In the genomic region with DNA sequence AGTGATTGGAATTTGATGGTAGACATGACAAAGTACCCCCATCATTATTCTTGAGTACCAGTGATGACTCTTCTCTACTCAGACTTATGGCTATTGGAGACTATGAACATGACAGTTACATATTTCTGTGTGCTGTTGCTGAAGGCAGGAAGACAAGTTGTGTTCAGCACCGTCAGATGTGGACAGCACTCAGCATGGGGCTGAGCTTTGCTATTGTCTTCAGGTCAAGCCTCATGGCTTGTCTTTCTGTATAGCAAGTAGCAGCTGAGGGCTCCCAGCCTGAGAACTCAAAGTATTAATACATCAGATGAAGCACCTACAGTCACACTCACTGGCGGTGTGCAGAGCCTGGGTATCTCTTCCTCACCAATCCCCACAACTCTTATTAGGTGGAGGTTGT, we compare ENCODE assay signal across 17 mouse cellular contexts. TPM values are rescaled to one million over a fixed set of nuclear protein-coding genes. Genes with fewer than 3 reads are reported as not detected.
DNase-seq lines count a peak whose midpoint lies in the region; ATAC-seq and TF ChIP-seq lines count a peak whose summit lies in the region.
"Had no signal": no experiment of that assay in that cellular context is flagged by ENCODE, and none has a peak within 500 bp of the region (broad histone marks: within the 10 kb centered on the region; RNA-seq: fewer than 3 reads in every experiment).

No protein-coding gene starts in this region.

- no peaks in the 10 kb centered on the region for H3K36me3 ChIP-seq in intestine, embryonic 14.5 days (ENCODE audit: control insufficient read depth, insufficient read depth, low read length)
- H3K36me3 ChIP-seq in intestine, embryonic 16.5 days (ENCODE audit: control insufficient read depth, insufficient read depth, low read length) = no peaks in the 10 kb centered on the region
- no peaks in the 10 kb centered on the region for H3K36me3 ChIP-seq in embryonic facial prominence, embryonic 11.5 days (replicated peaks; ENCODE audit: control insufficient read depth, insufficient read depth, low read depth, low read length)
- no peaks in the 10 kb centered on the region for H3K36me3 ChIP-seq in midbrain, postnatal 0 days (ENCODE audit: insufficient read depth, low read length)
- H3K36me3 ChIP-seq: embryonic facial prominence, embryonic 15.5 days; forebrain, embryonic 15.5 days; heart, embryonic 13.5 days had no signal

- no peak for TF ChIP-seq CTCF in midbrain, postnatal 0 days (IDR thresholded peaks at IDR 0.05)

- no peak overlapping the region for H3K9ac ChIP-seq in intestine, embryonic 14.5 days (ENCODE audit: low read length)
- no peak overlapping the region for H3K9ac ChIP-seq in intestine, embryonic 16.5 days (ENCODE audit: low read depth, low read length)
- H3K9ac ChIP-seq in embryonic facial prominence, embryonic 11.5 days (replicated peaks; ENCODE audit: low read length) = no peak overlapping the region
- H3K9ac ChIP-seq in midbrain, postnatal 0 days (replicated peaks; ENCODE audit: low read length, poor library complexity, severe bottlenecking) = no peak overlapping the region
- H3K9ac ChIP-seq: embryonic facial prominence, embryonic 15.5 days; forebrain, embryonic 15.5 days; heart, embryonic 13.5 days had no signal

- WGBS in intestine, embryonic 14.5 days = 41% methylated on average over 2 of the region's 2 CpGs
- 32% methylated on average over 2 of the region's 2 CpGs for WGBS in intestine, embryonic 16.5 days
- 53% methylated on average over 2 of the region's 2 CpGs for WGBS in embryonic facial prominence, embryonic 11.5 days
- WGBS in midbrain, postnatal 0 days = 34% methylated on average over 2 of the region's 2 CpGs

- H3K27ac ChIP-seq in intestine, embryonic 14.5 days (ENCODE audit: low read depth) = no peak overlapping the region
- H3K27ac ChIP-seq in intestine, embryonic 16.5 days (ENCODE audit: low read length) = no peak overlapping the region
- H3K27ac ChIP-seq in embryonic facial prominence, embryonic 11.5 days (replicated peaks; ENCODE audit: low read depth, low read length) = no peak overlapping the region
- H3K27ac ChIP-seq in midbrain, postnatal 0 days (ENCODE audit: low read depth, low read length) = no peak overlapping the region
- H3K27ac ChIP-seq: embryonic facial prominence, embryonic 15.5 days; forebrain, embryonic 15.5 days; heart, embryonic 13.5 days; hindbrain, postnatal 0 days had no signal

- peak; percentile 59 for DNase-seq in intestine, embryonic 14.5 days (ENCODE audit: low spot score)
- DNase-seq in 416B (ENCODE audit: low read depth) (peak; percentile 5), liver (no peak)
- peak; percentile 2 for DNase-seq in Muller cell, postnatal 12 days (ENCODE audit: inconsistent ontology term)
- peak; percentile 67 for DNase-seq in embryonic facial prominence, embryonic 11.5 days (ENCODE audit: low spot score)
- no peak for DNase-seq in midbrain, postnatal 0 days (ENCODE audit: low spot score)
- DNase-seq: cerebellum, adult 18-20 months; gastrocnemius, postnatal 14 days had no signal

- no peaks in the 10 kb centered on the region for H3K27me3 ChIP-seq in intestine, embryonic 14.5 days (replicated peaks; ENCODE audit: control insufficient read depth, insufficient read depth, low read length)
- H3K27me3 ChIP-seq in intestine, embryonic 16.5 days (replicated peaks; ENCODE audit: control insufficient read depth, insufficient read depth, low read length) = no peaks in the 10 kb centered on the region
- no peaks in the 10 kb centered on the region for H3K27me3 ChIP-seq in embryonic facial prominence, embryonic 11.5 days (ENCODE audit: control insufficient read depth, insufficient read depth, low read length)
- no peaks in the 10 kb centered on the region for H3K27me3 ChIP-seq in midbrain, postnatal 0 days (ENCODE audit: insufficient read depth, low read length)
- H3K27me3 ChIP-seq: embryonic facial prominence, embryonic 15.5 days; forebrain, embryonic 15.5 days; heart, embryonic 13.5 days had no signal

- H3K4me3 ChIP-seq in intestine, embryonic 14.5 days (ENCODE audit: low read depth, low read length) = no peak overlapping the region
- no peak overlapping the region for H3K4me3 ChIP-seq in intestine, embryonic 16.5 days (ENCODE audit: low read length)
- H3K4me3 ChIP-seq in embryonic facial prominence, embryonic 11.5 days (ENCODE audit: low read depth, low read length) = no peak overlapping the region
- H3K4me3 ChIP-seq in midbrain, postnatal 0 days (ENCODE audit: low read depth, low read length) = no peak overlapping the region
- H3K4me3 ChIP-seq: embryonic facial prominence, embryonic 15.5 days; forebrain, embryonic 15.5 days; heart, embryonic 13.5 days had no signal

- no peak overlapping the region for H3K4me2 ChIP-seq in intestine, embryonic 14.5 days (ENCODE audit: low read length)
- no peak overlapping the region for H3K4me2 ChIP-seq in intestine, embryonic 16.5 days (ENCODE audit: low read depth, low read length)
- H3K4me2 ChIP-seq in embryonic facial prominence, embryonic 11.5 days (ENCODE audit: low read depth, low read length) = no peak overlapping the region
- H3K4me2 ChIP-seq in midbrain, postnatal 0 days (ENCODE audit: low read depth, low read length, poor library complexity, severe bottlenecking) = no peak overlapping the region
- H3K4me2 ChIP-seq: embryonic facial prominence, embryonic 15.5 days; forebrain, embryonic 15.5 days; heart, embryonic 13.5 days had no signal

- no peaks in the 10 kb centered on the region for H3K4me1 ChIP-seq in intestine, embryonic 14.5 days (replicated peaks; ENCODE audit: control insufficient read depth, insufficient read depth, low read length)
- H3K4me1 ChIP-seq in intestine, embryonic 16.5 days (ENCODE audit: control insufficient read depth, insufficient read depth, low read length) = no peaks in the 10 kb centered on the region
- no peaks in the 10 kb centered on the region for H3K4me1 ChIP-seq in embryonic facial prominence, embryonic 11.5 days (ENCODE audit: control insufficient read depth, insufficient read depth, low read length)
- no peaks in the 10 kb centered on the region; the same call in 1 of the 2 replicates for H3K4me1 ChIP-seq in midbrain, postnatal 0 days (ENCODE audit: insufficient read depth, low read length)
- H3K4me1 ChIP-seq: embryonic facial prominence, embryonic 15.5 days; heart, embryonic 13.5 days had no signal

- no peak for ATAC-seq in intestine, embryonic 14.5 days (replicated peaks; ENCODE audit: low FRiP score, low TSS enrichment, low read depth)
- no peak for ATAC-seq in intestine, embryonic 16.5 days
- no peak for ATAC-seq in embryonic facial prominence, embryonic 11.5 days (replicated peaks; ENCODE audit: insufficient number of reproducible peaks, low FRiP score, low TSS enrichment, low read depth)
- no peak for ATAC-seq in midbrain, postnatal 0 days (ENCODE audit: low FRiP score)
- no peak for ATAC-seq in erythroblast, adult 5-6 weeks (replicated peaks; ENCODE audit: low FRiP score, poor library complexity, severe bottlenecking)
- ATAC-seq: CD4-positive, CD25-positive, alpha-beta regulatory T cell, adult 4 months; forebrain, embryonic 15.5 days; hindbrain, postnatal 0 days had no signal

- H3K9me3 ChIP-seq in intestine, embryonic 14.5 days (ENCODE audit: control insufficient read depth, low read length) = no peaks in the 10 kb centered on the region
- H3K9me3 ChIP-seq in intestine, embryonic 16.5 days (ENCODE audit: control insufficient read depth, low read length) = no peaks in the 10 kb centered on the region
- H3K9me3 ChIP-seq in embryonic facial prominence, embryonic 11.5 days (replicated peaks; ENCODE audit: control insufficient read depth, low read length) = no peaks in the 10 kb centered on the region
- H3K9me3 ChIP-seq in midbrain, postnatal 0 days (ENCODE audit: low read length) = 0 out of 2 replicates have a peak, but pooled peaks cover 2% of the 10 kb centered on the region
- H3K9me3 ChIP-seq: embryonic facial prominence, embryonic 15.5 days had no signal

RNA-seq across cellular contexts. Expression of a gene that starts 49.6 kb away (rescaled TPM):
- 0.11 TPM in 1 of 2 replicates, not detected in the other for polyA plus RNA-seq in intestine, embryonic 14.5 days (2014; fragmentation: Nextera tagmentation; extraction: Ambion mirVana)
- 0.05 and 0.09 TPM in 2 replicates for polyA plus RNA-seq in intestine, embryonic 16.5 days (2015; fragmentation: Nextera tagmentation; extraction: Ambion mirVana)
- polyA plus RNA-seq in embryonic facial prominence, embryonic 11.5 days (2014; fragmentation: Nextera tagmentation; extraction: Ambion mirVana) = 0.08 and 0.14 TPM in 2 replicates
- total RNA-seq in midbrain, postnatal 0 days (2014; rRNA removed) = 38.6 and 46.9 TPM in 2 replicates
- polyA plus RNA-seq in midbrain, postnatal 0 days (2015; fragmentation: Nextera tagmentation; extraction: Ambion mirVana) = 19.8 and 22.5 TPM in 2 replicates
- not detected in 2 replicates for total RNA-seq in erythroblast, adult 5-6 weeks (2015; ENCODE audit: low replicate concordance)
- not detected in 2 replicates for total RNA-seq in erythroblast, adult 5-6 weeks (2017; ENCODE audit: low replicate concordance)
- total RNA-seq: gastrocnemius, postnatal 14 days; megakaryocyte progenitor cell, adult 5-6 weeks had no signal
- polyA plus RNA-seq: CD4-positive, CD25-positive, alpha-beta regulatory T cell, adult 4 months; liver, embryonic 16.5 days had no signal

Comparison
In these comparisons a context has a peak if more than half of its experiments do, and no peak if none do; other contexts are left out.
1. DNase-seq: peak in intestine, embryonic 14.5 days (single experiment), 416B (single experiment), Muller cell, postnatal 12 days (single experiment) and embryonic facial prominence, embryonic 11.5 days (single experiment); none in liver (single experiment) and midbrain, postnatal 0 days (single experiment).
2. RNA of a gene that starts 49.6 kb away (polyA plus RNA-seq): 19.8 to 22.5 TPM in midbrain, postnatal 0 days; 0.08 to 0.14 TPM in embryonic facial prominence, embryonic 11.5 days, 0.05 to 0.09 TPM in intestine, embryonic 16.5 days and 0.11 TPM in intestine, embryonic 14.5 days; every median in the first group is over 10 times any median in the second.